Mouse (Mus musculus): ENCODE measurements around the gene Sbds. TPM values are rescaled to one million over a fixed set of nuclear protein-coding genes. Genes with fewer than 3 reads are reported as not detected.

The Sbds gene
- polyA plus RNA-seq, 1 experiment from 2014 or later, result 49.6 TPM

DNA sequence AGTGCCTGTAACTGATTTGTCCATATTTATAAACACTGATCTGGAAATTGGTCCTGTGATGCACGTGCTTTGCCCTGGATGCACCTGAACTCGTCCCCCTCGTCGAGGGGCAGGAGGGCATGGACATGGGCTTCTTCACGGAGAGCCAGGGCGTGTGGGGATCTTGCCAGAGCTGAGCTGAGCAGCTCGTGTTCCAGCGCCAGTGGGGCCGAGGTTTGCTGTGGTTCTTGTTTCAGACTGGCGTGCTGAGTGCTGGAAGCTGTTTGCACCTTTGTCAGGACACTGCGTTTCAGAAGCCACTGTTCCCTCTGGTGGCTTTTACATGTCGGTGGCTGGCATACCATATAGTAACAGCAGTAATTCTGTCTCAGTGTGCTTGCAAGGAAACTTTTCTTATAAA, 13.9 kb downstream of the Sbds start:
- H3K4me2 ChIP-seq (ENCODE audit: low read length), result no peak overlapping the region
- H3K4me1 ChIP-seq (ENCODE audit: control insufficient read depth, insufficient read depth, low read length), result no peaks in the 10 kb centered on the region
- no peaks in the 10 kb centered on the region for H3K27me3 ChIP-seq (replicated peaks; ENCODE audit: control insufficient read depth, insufficient read depth, low read length)
- no peak for ATAC-seq
- H3K36me3 ChIP-seq (ENCODE audit: control insufficient read depth, insufficient read depth, low read length), result peaks cover 97% of the 10 kb centered on the region
- no peaks in the 10 kb centered on the region for H3K9me3 ChIP-seq (replicated peaks; ENCODE audit: control insufficient read depth, low read length)
- H3K27ac ChIP-seq (ENCODE audit: low read depth, low read length), result no peak overlapping the region
- 96% methylated on average over 12 of the region's 12 CpGs for WGBS
- no peak for DNase-seq (ENCODE audit: low spot score)
- no peak overlapping the region for H3K4me3 ChIP-seq (ENCODE audit: low read depth, low read length)
- no peak overlapping the region for H3K9ac ChIP-seq (ENCODE audit: low read length)

DNA sequence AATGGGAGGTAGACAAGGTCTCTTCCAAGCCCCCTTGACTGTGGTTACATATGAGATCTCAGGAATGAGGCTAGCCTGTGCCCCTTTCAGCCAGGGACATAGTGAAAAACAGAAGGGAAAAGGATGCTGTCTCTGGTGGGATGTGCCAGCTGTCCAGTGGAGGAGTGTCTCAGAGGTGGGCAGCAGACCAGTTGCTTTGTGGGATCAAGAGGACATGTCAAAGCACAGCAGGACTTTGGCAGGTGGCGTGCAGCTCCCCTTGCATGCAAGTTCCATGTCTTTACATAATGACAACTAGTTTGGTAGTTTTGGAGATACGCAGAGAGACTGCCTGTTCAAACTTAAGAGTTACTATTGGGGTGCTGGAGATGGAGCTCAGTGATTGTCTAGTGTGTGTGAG, 15.5 kb downstream of the Sbds start:
- DNase-seq (ENCODE audit: low spot score) (no peak), ATAC-seq (no peak)
- peaks cover 97% of the 10 kb centered on the region for H3K36me3 ChIP-seq (ENCODE audit: control insufficient read depth, insufficient read depth, low read length)
- H3K4me2 ChIP-seq (ENCODE audit: low read length), result no peak overlapping the region
- H3K27ac ChIP-seq (ENCODE audit: low read depth, low read length), result no peak overlapping the region
- 96% methylated on average over 2 of the region's 2 CpGs for WGBS
- H3K9ac ChIP-seq (ENCODE audit: low read length), result no peak overlapping the region
- no peak overlapping the region for H3K4me3 ChIP-seq (ENCODE audit: low read depth, low read length)
- no peaks in the 10 kb centered on the region for H3K9me3 ChIP-seq (replicated peaks; ENCODE audit: control insufficient read depth, low read length)
- H3K4me1 ChIP-seq (ENCODE audit: control insufficient read depth, insufficient read depth, low read length), result no peaks in the 10 kb centered on the region
- no peaks in the 10 kb centered on the region for H3K27me3 ChIP-seq (replicated peaks; ENCODE audit: control insufficient read depth, insufficient read depth, low read length)

DNA sequence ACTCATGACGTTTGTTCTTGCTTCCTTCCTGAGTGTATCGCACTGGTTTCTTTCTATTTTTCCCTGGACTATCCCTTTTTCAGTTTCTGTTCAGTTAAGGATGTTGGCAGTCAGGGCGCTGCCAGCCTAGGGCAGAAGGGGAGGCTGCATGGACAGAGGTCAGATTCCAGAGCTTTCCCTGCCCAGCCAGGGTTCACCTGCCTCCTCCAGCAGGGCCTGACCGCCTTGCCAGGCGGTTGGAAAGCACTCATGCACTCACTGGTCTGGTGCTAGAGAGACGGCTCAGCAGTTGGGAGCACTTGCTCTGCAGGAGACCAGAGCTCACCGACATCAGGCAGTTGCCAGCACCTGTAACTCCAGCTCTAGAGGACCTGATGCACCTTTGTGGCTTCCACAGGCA, 16.1 kb downstream of the Sbds start:
- Histone ChIP-seq H3K36me3 (ENCODE audit: control insufficient read depth, insufficient read depth, low read length) (peaks cover 97% of the 10 kb centered on the region), H3K27ac (ENCODE audit: low read depth, low read length) (no peak overlapping the region), H3K9me3 (replicated peaks; ENCODE audit: control insufficient read depth, low read length) (no peaks in the 10 kb centered on the region), H3K4me1 (ENCODE audit: control insufficient read depth, insufficient read depth, low read length) (no peaks in the 10 kb centered on the region), H3K9ac (ENCODE audit: low read length) (no peak overlapping the region), H3K4me3 (ENCODE audit: low read depth, low read length) (no peak overlapping the region), H3K4me2 (ENCODE audit: low read length) (no peak overlapping the region), H3K27me3 (replicated peaks; ENCODE audit: control insufficient read depth, insufficient read depth, low read length) (no peaks in the 10 kb centered on the region)
- ATAC-seq (no peak), DNase-seq (ENCODE audit: low spot score) (no peak)
- 95% methylated on average over 7 of the region's 7 CpGs for WGBS

DNA sequence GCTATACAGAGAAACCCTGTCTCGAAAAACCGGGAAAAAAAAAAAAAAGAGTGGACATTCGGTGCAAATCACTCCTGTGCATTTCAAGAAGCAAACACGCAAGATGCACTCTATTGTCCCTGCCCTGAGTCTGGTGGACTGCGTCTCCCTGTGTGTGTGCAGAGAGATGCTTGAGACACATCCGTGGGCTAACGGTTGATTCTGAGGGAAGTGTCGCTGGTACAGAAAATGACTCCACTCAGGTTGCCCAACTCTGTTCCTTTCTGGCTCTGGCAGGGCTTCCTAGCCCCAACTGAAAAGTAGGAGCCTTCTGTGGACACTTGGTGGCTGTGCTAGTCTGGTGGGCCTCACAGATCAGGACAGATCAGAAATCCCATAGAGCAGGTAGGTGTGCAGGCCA, 19.0 kb downstream of the Sbds start:
- Histone ChIP-seq H3K4me1 (ENCODE audit: control insufficient read depth, insufficient read depth, low read length) (no peaks in the 10 kb centered on the region), H3K36me3 (ENCODE audit: control insufficient read depth, insufficient read depth, low read length) (peaks cover 97% of the 10 kb centered on the region), H3K27me3 (replicated peaks; ENCODE audit: control insufficient read depth, insufficient read depth, low read length) (no peaks in the 10 kb centered on the region), H3K9me3 (replicated peaks; ENCODE audit: control insufficient read depth, low read length) (no peaks in the 10 kb centered on the region), H3K27ac (ENCODE audit: low read depth, low read length) (no peak overlapping the region), H3K4me2 (ENCODE audit: low read length) (no peak overlapping the region), H3K9ac (ENCODE audit: low read length) (no peak overlapping the region), H3K4me3 (ENCODE audit: low read depth, low read length) (no peak overlapping the region)
- ATAC-seq, result no peak
- no peak for DNase-seq (ENCODE audit: low spot score)
- WGBS, result 98% methylated on average over 8 of the region's 8 CpGs

DNA sequence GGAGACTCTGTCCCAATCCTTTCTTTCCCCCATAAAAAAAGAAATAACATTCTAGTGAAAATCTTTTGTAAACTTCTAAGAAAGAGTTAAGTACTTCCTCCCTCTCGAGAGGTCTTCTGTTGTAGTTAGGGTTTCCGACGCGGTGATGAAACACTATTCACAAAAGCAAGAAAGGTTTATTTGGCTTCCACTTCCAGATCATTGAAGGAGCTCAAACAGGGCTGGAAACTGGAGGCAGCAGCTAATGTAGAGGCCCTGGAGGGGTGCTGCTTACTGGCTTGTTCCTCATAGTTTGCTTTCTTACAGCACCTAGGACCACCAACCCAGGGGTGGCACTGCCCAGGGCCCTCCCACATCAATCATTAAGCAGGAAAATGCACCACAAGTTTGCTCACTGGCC, 27.2 kb downstream of the Sbds start:
- ATAC-seq, result no peak
- no peak overlapping the region for H3K9ac ChIP-seq (ENCODE audit: low read length)
- 71% methylated on average over 4 of the region's 4 CpGs for WGBS
- H3K36me3 ChIP-seq (ENCODE audit: control insufficient read depth, insufficient read depth, low read length), result peaks cover 36% of the 10 kb centered on the region
- DNase-seq (ENCODE audit: low spot score), result no peak
- H3K4me2 ChIP-seq (ENCODE audit: low read length), result no peak overlapping the region
- H3K9me3 ChIP-seq (replicated peaks; ENCODE audit: control insufficient read depth, low read length), result no peaks in the 10 kb centered on the region
- no peaks in the 10 kb centered on the region for H3K27me3 ChIP-seq (replicated peaks; ENCODE audit: control insufficient read depth, insufficient read depth, low read length)
- peaks cover 8% of the 10 kb centered on the region for H3K4me1 ChIP-seq (ENCODE audit: control insufficient read depth, insufficient read depth, low read length)
- H3K4me3 ChIP-seq (ENCODE audit: low read depth, low read length), result no peak overlapping the region
- H3K27ac ChIP-seq (ENCODE audit: low read depth, low read length), result no peak overlapping the region

DNA sequence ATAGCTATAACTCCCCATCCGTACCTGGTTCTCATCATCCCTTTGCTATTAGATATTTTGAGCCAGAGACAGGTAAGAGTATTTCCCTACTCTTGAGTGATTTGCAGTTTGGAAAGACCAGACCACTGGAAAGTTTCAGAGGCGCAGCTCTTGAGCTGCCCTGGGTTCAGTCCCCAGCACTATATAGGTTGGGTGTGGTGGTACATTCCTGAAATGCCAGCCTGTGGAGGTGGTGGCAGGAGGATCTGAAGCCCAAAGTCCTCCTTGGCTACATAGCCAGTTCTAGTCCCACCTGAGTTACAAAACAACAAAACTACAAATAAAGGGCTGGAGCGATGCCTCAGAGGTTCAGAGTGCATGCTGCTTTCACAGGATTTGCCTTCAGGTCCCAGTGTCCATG, 28.5 kb downstream of the Sbds start:
- H3K27ac ChIP-seq (ENCODE audit: low read depth, low read length), result no peak overlapping the region
- H3K36me3 ChIP-seq (ENCODE audit: control insufficient read depth, insufficient read depth, low read length), result peaks cover 23% of the 10 kb centered on the region
- DNase-seq (ENCODE audit: low spot score) (no peak), ATAC-seq (no peak)
- H3K27me3 ChIP-seq (replicated peaks; ENCODE audit: control insufficient read depth, insufficient read depth, low read length), result no peaks in the 10 kb centered on the region
- no peak overlapping the region for H3K4me3 ChIP-seq (ENCODE audit: low read depth, low read length)
- H3K4me2 ChIP-seq (ENCODE audit: low read length), result no peak overlapping the region
- 92% methylated on average over 3 of the region's 3 CpGs for WGBS
- H3K9me3 ChIP-seq (replicated peaks; ENCODE audit: control insufficient read depth, low read length), result no peaks in the 10 kb centered on the region
- peaks cover 11% of the 10 kb centered on the region for H3K4me1 ChIP-seq (ENCODE audit: control insufficient read depth, insufficient read depth, low read length)
- no peak overlapping the region for H3K9ac ChIP-seq (ENCODE audit: low read length)

DNA sequence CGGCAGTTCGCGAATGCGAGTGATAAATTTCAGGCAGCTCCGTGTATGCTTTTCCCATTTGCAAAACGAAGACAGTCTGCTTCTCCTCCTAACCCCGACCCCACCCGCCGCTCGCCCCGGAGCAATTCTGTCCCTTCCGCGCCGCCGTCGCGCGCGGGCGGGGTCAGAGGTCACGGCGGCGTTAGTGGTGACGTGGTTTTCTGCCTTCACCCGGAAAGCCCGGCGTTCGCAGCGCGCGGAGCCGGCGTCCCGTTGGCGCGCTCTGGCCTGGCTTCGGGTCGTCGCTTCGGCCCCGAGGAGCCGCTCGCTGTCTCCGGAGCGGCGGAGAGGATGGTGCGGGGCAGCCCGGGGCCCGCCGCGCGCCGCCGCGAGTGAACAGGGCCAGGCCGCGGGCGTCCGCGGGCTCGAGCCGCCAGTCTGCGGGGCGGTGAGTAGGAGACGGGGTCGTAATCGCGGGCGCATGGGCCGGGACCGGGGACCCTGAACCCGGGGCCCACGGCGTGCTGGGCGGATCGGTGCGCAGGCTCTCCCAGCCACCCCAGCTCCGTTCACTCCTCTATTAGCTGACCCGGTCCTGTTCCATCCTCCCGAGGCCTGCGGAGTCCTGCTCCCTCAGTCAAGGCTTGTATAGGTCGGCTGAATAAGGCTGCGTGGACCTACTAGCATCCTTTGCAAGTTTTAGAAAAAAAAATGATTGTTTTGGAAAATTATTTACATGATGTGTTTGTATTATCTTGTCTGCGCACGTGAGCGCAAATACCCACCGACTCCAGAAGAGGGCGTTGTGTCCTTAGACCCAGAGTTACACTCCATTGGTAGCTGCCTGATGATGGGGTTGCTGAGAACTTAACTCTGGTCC, 33.0 kb downstream of the Sbds start:
- WGBS, result under 1% methylated on average over 84 of the region's 88 CpGs
- DNase-seq (ENCODE audit: low spot score) (peak; percentile 89), ATAC-seq (peak; percentile 86)
- H3K4me1 ChIP-seq (ENCODE audit: control insufficient read depth, insufficient read depth, low read length), result peaks cover 11% of the 10 kb centered on the region
- H3K9me3 ChIP-seq (replicated peaks; ENCODE audit: control insufficient read depth, low read length), result no peaks in the 10 kb centered on the region; the same call in 1 of the 2 replicates
- H3K4me2 ChIP-seq (ENCODE audit: low read length), result peak overlapping the region; percentile 81
- H3K27ac ChIP-seq (ENCODE audit: low read depth, low read length), result peak overlapping the region; percentile 79; the same call in 1 of the 2 replicates
- no peaks in the 10 kb centered on the region for H3K36me3 ChIP-seq (ENCODE audit: control insufficient read depth, insufficient read depth, low read length)
- H3K9ac ChIP-seq (ENCODE audit: low read length), result peak overlapping the region; percentile 98
- peak overlapping the region; percentile 96 for H3K4me3 ChIP-seq (ENCODE audit: low read depth, low read length)
- no peaks in the 10 kb centered on the region for H3K27me3 ChIP-seq (replicated peaks; ENCODE audit: control insufficient read depth, insufficient read depth, low read length)

DNA sequence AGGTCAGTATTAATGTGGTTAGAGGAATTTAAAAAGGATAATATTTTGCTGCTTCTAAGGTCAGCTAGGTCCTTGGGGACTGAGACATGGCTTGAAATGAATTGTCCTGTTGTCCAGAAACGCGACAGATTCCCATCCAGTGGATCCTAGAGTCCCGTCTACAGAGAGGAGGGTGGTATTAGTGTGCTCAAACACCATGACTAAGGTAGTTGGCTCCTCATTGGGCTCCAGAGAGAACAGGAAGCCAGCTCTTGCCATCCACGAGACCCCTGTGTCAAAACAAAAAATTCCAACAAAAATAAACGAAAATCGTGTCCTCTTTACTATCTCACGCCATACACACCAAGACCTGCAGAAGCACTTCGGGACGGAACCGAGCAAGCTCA, 33.6 kb downstream of the Sbds start:
- Histone ChIP-seq H3K4me2 (ENCODE audit: low read length) (peak overlapping the region; percentile 81), H3K36me3 (ENCODE audit: control insufficient read depth, insufficient read depth, low read length) (no peaks in the 10 kb centered on the region), H3K9ac (ENCODE audit: low read length) (peak overlapping the region; percentile 98), H3K4me1 (ENCODE audit: control insufficient read depth, insufficient read depth, low read length) (peaks cover 11% of the 10 kb centered on the region), H3K27ac (ENCODE audit: low read depth, low read length) (peak overlapping the region; percentile 79), H3K9me3 (replicated peaks; ENCODE audit: control insufficient read depth, low read length) (no peaks in the 10 kb centered on the region; the same call in 1 of the 2 replicates), H3K27me3 (replicated peaks; ENCODE audit: control insufficient read depth, insufficient read depth, low read length) (no peaks in the 10 kb centered on the region), H3K4me3 (ENCODE audit: low read depth, low read length) (peak overlapping the region; percentile 96)
- DNase-seq (ENCODE audit: low spot score) (no peak), ATAC-seq (peak; percentile 66)
- WGBS, result 1% methylated on average over 10 of the region's 10 CpGs

DNA sequence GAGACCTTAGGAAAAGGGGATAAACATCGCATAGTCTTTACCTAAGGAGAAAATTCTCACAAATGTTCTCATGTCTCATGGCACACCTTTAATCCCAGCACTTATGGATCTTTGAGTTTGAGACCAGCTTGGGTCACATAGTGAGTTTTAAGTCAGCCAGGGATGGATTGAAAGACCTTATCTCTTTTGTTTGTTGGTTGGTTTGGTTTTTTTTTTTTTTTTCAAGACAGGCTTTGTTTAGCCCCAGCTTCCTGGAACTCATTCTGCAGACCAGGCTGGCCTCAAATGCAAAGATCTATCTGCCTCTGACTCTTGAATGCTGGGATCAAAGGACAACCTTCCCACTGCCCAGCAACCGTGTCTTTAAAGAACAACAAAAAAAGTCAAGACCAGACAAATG, 34.0 kb downstream of the Sbds start:
- Histone ChIP-seq H3K27ac (ENCODE audit: low read depth, low read length) (peak overlapping the region; percentile 79; the same call in 1 of the 2 replicates), H3K27me3 (replicated peaks; ENCODE audit: control insufficient read depth, insufficient read depth, low read length) (no peaks in the 10 kb centered on the region), H3K36me3 (ENCODE audit: control insufficient read depth, insufficient read depth, low read length) (no peaks in the 10 kb centered on the region), H3K4me3 (ENCODE audit: low read depth, low read length) (peak overlapping the region; percentile 96), H3K9ac (ENCODE audit: low read length) (peak overlapping the region; percentile 98; the same call in 1 of the 2 replicates), H3K4me1 (ENCODE audit: control insufficient read depth, insufficient read depth, low read length) (peaks cover 11% of the 10 kb centered on the region), H3K9me3 (replicated peaks; ENCODE audit: control insufficient read depth, low read length) (no peaks in the 10 kb centered on the region; the same call in 1 of the 2 replicates), H3K4me2 (ENCODE audit: low read length) (peak overlapping the region; percentile 81)
- ATAC-seq (no peak), DNase-seq (ENCODE audit: low spot score) (no peak)
- 53% methylated on average over 2 of the region's 2 CpGs for WGBS

All from forebrain, embryonic 14.5 days (tissue).